Mouse (Mus musculus) brain, embryonic 14.5 days (tissue): ENCODE data around the gene Steap4.

Source experiments
- CTCF ChIP-seq: fragments of 200-500 bp; IDR thresholded peaks from 2 replicates; pipeline ENCODE4 v1.5.1; 2012; ENCODE audit warnings: inconsistent platforms, mild to moderate bottlenecking, moderate library complexity, borderline replicate concordance; ENCODE audit not compliant: insufficient read depth, insufficient read length; ENCODE audit errors: extremely low read depth
- POLR2A ChIP-seq: fragments of 200-500 bp; IDR thresholded peaks from 2 replicates; pipeline ENCODE4 v1.6.1; 2012; ENCODE audit warnings: mild to moderate bottlenecking, inconsistent platforms, borderline replicate concordance; ENCODE audit not compliant: poor library complexity, insufficient read depth, insufficient read length, severe bottlenecking; ENCODE audit errors: extremely low read depth

GRCm38 (mm10) chr5:8000466-8000865 is 40.2 kb downstream of the Steap4 start:
- no peak for TF ChIP-seq POLR2A
- no peak for TF ChIP-seq CTCF
